Mouse (Mus musculus): Measurements from ENCODE around the gene Ncbp1.

The Ncbp1 gene

GRCm38 (mm10) chr4:46130221-46130620 lies 8.2 kb upstream of the Ncbp1 start:
- DNase-seq: peak; percentile 66

GRCm38 (mm10) chr4:46131791-46132190 lies 6.6 kb upstream of the Ncbp1 start:
- no peak for DNase-seq

DNA sequence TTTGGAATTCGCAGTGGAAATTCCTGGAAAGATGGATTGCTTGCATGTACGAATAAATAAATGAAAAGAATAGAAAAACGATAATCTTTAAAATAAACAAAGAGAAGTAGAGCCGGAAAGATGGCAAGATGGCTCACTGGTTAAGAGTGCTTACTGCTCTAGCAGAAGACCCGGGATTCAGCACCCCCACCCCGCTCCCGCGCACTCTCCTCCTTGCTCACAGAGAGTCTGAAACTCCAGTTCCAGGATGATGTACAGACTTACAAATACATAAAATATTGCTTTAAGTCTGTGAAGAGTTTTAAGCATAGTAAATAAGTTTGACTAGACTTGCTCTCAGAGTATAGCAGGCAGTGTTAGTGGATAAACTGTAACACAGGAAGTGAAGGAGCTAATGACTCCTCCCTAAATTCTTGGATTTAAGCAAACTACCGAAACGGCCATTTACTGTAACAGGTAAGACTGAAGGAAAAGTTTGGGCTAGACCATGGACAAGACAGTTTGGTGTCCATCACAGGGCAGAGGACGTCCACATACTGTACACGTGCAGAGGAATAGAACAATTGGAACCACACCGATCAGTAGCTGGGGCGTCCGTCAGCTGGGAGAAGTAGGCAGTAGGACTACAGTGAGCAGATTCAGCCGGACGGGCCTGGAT lies 655 bp upstream of the Ncbp1 start:
- DNase-seq: no peak

DNA sequence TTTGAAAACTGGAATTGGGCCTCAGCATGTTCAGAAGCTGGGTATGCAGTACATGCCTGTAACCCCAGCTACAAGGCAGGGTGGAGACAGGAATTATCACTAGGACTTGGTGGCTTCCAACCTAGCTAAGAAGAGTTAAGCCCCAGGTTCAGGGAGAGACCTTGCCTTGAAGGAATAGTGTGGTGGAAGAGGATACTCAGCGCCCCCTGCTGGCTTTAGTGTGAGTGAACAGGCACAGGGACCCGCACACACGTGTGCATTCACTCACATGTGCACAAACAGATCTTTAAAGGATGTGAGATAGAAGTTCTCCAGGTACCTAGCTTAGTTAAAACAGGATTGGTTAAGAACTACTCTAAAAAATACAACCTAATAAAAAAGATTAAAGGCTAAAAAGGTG lies 5.9 kb downstream of the Ncbp1 start:
- peak; percentile 7 for DNase-seq

DNA sequence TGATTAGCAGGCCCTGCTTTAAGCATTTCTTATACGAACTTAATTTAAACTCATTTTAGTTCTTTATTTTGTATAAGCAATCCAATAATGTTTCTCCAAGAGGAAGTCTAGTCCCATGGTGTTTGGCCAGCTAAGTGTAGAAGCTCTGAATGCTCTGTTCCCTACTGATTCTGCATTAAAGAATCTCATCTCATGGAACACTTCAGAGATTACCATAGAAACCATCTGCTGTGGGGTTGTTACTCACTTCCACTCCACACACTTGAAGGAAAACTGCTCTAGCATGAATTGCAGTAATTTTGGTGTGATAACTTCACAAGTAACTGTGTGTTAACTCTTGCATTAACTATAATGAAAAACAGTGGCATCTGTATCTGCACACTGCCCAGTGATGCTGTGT lies 8.5 kb downstream of the Ncbp1 start:
- DNase-seq: no peak

DNA sequence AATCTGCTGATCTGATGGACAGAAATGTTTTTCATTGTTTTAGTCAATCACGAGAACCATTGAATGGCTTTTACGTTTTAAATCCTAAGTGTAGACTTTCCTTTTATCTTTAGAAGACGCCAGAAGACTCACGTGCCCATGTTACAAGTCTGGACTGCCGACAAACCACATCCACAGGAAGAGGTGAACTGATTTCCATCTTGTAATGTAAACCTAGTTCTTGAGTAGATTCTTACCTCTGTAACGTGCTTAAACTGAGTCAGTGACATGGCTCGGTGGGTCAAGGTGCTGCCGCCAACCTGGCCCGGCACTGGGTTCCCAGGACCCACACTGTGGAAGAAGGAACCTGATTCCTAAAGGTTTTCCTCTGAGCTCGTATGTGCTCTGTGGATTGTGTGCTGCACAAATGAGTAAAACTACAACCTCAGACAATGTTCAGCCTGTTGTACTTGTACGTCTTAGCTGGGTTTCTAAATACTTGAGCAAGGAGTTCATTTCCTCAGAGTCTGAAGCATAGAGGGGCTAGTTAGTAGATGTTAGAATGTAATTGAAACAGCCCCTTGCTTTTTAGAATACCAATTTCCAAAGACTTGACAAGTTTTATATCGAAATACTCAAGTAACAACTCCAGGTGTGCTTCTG lies 13.6 kb downstream of the Ncbp1 start:
- DNase-seq: no peak

DNA sequence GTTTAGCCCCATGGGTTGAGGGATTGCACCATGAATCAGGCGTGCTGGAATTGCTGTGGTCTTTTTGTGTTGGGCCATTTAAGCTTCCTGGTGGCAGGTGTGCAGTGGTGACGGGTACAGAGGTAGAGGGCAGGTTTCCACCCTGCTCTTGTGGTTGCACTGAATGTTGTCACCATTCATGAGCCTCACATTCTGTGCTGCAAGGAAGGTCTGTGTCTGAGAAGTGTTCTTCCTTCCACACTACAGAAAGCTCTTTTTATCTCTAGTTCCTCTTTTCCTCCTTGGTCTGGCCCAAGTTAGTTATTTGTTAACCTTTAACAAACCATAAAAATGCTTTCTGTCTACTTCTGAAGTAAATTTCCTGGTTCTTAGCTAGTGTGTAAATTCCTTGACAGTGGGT lies 25.6 kb downstream of the Ncbp1 start:
- DNase-seq: no peak

- no peak for DNase-seq
Measured at GRCm38 (mm10) chr4:46165831-46166230, 27.4 kb downstream of the Ncbp1 start.

- DNase-seq: no peak
Measured at GRCm38 (mm10) chr4:46171761-46172160, 33.3 kb downstream of the Ncbp1 start.

GRCm38 (mm10) chr4:46176313-46176712 lies 37.9 kb downstream of the Ncbp1 start:
- DNase-seq: no peak

DNA sequence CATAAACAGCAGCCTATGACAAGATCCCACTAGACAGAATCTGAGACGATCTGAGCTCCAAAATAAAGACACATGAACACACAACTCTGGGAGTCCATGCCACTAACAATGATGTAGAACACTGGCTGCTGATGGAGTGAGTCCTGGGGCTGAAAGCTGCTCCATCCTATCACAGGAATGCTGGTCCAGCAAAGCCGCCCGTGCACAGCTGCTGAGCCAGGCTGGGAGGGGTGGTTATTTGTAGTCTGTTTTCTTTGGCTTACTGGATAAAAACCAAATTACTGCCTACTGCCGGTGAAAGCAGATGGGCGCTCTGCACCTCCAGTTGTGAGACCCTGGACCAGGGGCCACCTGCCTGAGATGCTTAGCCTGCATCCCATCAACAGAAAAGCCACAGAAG lies 38.6 kb downstream of the Ncbp1 start:
- DNase-seq: no peak

DNA sequence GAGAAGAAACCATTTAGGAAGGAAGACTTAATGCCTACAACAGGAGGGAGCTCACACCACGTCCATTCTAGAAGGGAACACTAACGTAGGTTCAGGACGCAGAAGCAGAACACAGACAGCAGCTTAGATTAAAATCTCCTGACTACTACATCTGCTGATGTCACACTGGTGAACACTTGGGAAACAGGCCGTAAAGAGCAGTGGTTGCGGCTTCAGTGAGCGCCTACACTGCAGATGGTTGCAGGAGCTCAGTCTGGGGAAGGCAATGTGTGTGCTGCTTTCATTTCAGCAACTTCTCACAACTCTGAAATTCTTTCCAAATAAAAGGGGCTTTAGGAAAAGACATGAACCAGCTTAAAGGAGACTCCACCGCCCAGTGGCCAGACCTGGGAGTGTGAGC lies 39.1 kb downstream of the Ncbp1 start:
- DNase-seq: no peak

DNA sequence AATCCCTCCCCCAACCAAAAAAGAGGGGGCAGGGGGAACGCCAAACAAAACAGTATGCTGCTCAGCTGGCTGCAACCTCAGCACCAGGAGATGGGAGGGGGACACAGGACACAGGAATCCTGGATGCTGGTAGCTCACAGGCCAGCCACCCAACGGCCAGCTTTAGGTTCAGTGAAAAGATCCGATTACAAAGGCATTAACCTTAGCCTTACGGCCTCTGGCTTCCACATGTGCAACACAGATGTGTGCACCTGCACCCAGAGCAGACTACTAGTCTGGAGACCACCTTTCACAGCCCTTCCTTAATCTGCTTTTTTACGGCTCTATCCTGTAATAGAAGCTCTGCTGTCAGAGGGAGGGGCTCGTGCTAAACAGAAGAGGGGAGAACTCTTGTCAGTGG lies 42.8 kb downstream of the Ncbp1 start:
- no peak for DNase-seq

DNA sequence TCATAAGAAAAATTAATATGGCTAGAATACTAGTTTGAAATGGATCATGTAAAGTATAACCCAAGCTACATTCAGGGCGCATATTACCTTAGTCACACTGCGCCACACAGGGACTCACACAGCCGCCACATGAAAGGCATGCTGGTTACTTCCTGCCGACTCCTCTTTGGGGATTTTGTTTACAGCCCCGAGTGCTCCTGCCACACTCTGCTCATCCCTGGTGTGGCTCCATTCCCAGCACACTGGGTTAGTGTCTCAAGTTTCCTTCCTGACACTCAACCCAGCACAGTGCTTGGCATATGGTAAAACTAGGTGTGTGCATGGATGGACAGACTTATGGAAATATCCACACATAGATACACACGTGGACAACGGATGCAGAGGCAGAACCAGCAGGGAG lies 43.8 kb downstream of the Ncbp1 start:
- DNase-seq: no peak

DNA sequence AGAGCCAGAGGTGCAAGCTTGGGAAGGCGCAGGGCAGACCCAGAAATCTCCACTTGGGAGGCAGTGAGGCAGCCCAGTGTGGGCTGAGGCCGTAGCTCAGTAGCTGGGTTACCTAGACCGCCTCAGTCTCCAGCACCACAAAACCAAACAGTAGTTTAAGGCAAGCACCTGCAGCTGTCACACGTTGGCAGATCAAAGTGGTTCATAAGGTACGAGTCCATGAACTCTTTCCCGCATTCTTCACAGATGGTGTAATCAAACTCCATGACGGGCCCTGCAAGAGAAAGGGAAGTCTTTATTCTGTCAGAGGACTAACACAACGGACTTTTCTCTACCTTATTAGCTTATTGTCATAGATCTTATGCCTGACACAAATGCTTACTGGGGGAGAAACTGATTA lies 47.0 kb downstream of the Ncbp1 start:
- DNase-seq: no peak

DNA sequence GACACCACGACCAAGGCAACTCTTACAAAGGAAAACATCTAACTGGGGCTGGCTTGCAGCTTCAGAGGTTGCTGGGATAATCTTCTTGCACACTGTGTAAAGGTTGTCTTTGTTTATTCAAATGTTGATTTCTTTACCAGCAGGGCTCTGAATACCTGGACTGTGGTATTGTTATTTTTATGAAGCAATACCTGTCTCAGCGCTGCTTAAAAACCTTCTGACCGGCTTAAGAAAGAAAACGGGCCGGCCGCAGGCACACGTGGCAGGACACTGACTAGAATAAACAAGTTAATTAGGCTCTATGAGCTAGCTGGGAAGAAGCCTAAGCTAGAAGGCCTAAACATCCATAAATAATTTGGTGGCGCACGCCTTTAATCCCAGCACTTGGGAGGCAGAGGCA lies 47.5 kb downstream of the Ncbp1 start:
- DNase-seq: no peak

DNA sequence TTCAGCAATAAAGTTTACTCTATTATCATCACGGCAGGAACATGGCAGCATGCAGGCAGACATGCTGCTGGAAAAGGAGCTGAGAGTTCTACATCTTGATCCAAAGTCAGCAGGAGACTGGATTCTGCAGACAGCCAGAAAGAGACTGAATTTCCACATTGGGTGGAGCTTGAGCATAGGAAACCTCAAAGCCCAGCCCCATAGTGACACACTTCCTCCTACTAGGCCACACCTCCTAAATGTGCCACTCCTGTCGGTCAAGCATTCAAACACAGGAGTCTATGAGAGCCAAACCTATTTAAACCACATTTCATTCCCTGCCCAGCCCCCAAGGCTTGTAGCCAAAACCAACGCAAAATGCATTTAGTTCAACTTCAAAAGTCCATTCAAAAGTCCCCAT lies 48.1 kb downstream of the Ncbp1 start:
- no peak for DNase-seq

GRCm38 (mm10) chr4:46192011-46192410 lies 53.6 kb downstream of the Ncbp1 start:
- peak; percentile 32 for DNase-seq

GRCm38 (mm10) chr4:46195781-46196487 lies 57.5 kb downstream of the Ncbp1 start, which contains the start of gene Xpa:
Xpa (minus strand) TSS chr4:46196311.
- DNase-seq: peak; percentile 96

DNA sequence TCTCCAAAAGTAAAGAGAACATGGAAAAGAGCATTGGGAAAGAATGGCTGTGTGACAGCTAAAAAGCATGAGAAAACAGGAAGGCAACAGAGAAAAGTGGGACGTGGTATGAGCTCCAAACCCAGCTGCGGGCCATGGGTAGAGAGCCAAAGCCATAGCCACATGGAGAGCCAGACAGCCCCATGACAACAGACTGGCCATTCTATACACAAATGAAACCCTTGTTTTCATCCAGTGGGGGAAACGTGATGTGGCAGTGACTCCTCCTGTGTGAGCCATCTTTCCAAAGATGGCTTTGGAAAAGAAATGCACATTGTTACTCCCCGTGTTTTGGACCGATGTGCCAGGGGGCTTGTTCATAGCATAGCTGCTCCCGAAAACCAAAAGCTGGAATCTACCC lies 58.1 kb downstream of the Ncbp1 start:
- DNase-seq: no peak

- DNase-seq: no peak
Measured at GRCm38 (mm10) chr4:46198064-46198463, 59.7 kb downstream of the Ncbp1 start.

GRCm38 (mm10) chr4:46201834-46202561 lies 63.6 kb downstream of the Ncbp1 start:
- DNase-seq: peak; percentile 71

DNA sequence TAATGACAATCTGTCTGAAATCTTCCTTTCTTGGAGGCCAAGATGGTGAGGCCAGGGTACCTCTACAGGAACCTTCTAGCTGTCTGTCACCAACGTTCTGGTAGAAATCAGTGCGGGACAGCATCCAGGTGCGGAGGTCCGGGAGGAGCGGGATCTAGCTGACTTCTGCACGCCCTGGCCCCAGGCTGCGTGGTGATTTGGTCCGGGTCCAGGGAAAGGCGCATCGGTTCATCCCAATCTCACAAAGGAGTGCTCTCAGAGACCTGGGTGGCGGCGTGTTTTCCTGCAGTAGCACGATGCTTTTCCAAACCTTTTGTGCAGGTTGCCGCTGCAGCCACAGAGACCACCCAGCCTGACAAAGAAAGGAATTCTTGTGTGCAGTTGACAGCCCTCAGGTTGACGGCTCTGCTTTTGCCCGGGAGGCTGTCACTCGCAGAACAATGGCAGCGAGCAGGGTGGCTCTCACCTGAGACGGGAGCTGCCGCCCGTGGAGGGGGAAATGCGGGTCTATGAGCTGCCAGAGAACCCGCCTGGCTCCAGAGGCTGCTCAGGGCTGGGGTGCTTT lies 64.2 kb downstream of the Ncbp1 start:
- no peak for DNase-seq

Data from lung, postnatal 14 days (tissue).